Mouse (Mus musculus): ENCODE results near the gene Enho. TPM values are rescaled to one million over a fixed set of nuclear protein-coding genes. Genes with fewer than 3 reads are reported as not detected.

Gene Enho
- polyA plus RNA-seq, 1 experiment from 2014 or later, result 92.0 TPM

DNA sequence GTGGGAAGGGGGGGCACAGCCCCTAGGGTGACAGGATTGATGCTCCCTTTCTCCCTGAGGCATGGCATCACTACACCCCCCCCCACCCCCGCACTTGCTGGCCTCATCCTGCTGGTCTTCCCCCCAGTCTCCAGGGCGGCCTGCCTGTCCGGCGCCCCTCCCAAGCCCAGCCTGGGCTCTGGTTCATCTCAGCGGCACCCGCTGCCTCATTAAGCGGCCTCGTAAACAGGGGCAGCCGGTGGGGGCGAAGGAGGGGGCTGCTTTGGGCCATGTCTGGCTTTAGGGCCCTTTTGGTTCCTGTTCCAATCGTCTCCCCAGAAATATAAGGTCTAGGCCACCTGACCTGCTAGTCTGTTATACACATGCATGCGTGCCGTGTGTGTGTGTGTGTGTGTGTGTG is 19.4 kb upstream of the Enho start:
- WGBS, result 48% methylated on average over 13 of the region's 13 CpGs
- Histone ChIP-seq H3K27me3 (no peaks in the 10 kb centered on the region), H3K27ac (no peak overlapping the region), H3K4me2 (no peak overlapping the region), H3K36me3 (peaks cover 23% of the 10 kb centered on the region), H3K9ac (peak overlapping the region; percentile 56; the same call in 1 of the 2 replicates), H3K4me3 (no peak overlapping the region), H3K4me1 (replicated peaks) (peaks cover 68% of the 10 kb centered on the region), H3K9me3 (no peaks in the 10 kb centered on the region)
- ATAC-seq (ENCODE audit: low FRiP score), result no peak

- no peak for ATAC-seq (ENCODE audit: low FRiP score)
- H3K27me3 ChIP-seq, result no peaks in the 10 kb centered on the region
- H3K9me3 ChIP-seq, result no peaks in the 10 kb centered on the region
- H3K4me3 ChIP-seq, result no peak overlapping the region
- WGBS, result 15% methylated on average over 17 of the region's 25 CpGs
- peak overlapping the region; percentile 56 for H3K9ac ChIP-seq
- H3K4me2 ChIP-seq, result no peak overlapping the region
- peak overlapping the region; percentile 52 for H3K27ac ChIP-seq
- peaks cover 64% of the 10 kb centered on the region for H3K4me1 ChIP-seq (replicated peaks)
- peaks cover 18% of the 10 kb centered on the region for H3K36me3 ChIP-seq
Observed at GRCm38 (mm10) chr4:41658566-41659384, 18.7 kb upstream of the Enho start.

GRCm38 (mm10) chr4:41655525-41655924 is 15.4 kb upstream of the Enho start:
- no peak overlapping the region for H3K4me3 ChIP-seq
- H3K4me2 ChIP-seq, result no peak overlapping the region
- WGBS, result 96% methylated on average over 2 of the region's 2 CpGs
- H3K27me3 ChIP-seq, result no peaks in the 10 kb centered on the region
- H3K4me1 ChIP-seq (replicated peaks), result peaks cover 38% of the 10 kb centered on the region
- H3K27ac ChIP-seq, result no peak overlapping the region
- H3K9me3 ChIP-seq, result no peaks in the 10 kb centered on the region
- H3K36me3 ChIP-seq, result peaks cover 18% of the 10 kb centered on the region
- no peak for ATAC-seq (ENCODE audit: low FRiP score)
- H3K9ac ChIP-seq, result no peak overlapping the region

DNA sequence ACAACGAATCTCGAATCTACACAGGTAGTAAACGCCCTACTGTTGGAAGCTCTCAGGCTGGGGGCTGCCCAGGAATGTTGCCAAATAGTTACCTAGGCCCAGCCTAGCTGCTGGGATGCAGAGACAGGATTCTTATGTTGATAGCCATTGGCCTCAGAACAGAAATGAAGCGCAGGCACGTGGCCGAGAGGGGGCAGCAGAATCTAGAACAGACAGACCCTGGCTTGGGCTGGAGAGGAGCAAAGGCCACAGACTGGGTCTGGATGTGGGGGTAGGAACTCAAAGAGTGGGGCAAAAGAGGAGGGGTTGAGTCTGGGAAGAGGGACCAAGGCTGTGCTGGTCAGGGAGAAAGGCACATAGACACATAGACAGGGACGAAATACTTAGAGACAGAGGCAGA is 14.1 kb upstream of the Enho start:
- WGBS, result 13% methylated on average over 7 of the region's 7 CpGs
- Histone ChIP-seq H3K9ac (no peak overlapping the region), H3K36me3 (peaks cover 18% of the 10 kb centered on the region), H3K9me3 (no peaks in the 10 kb centered on the region), H3K4me2 (no peak overlapping the region), H3K27ac (peak overlapping the region; percentile 26; the same call in 1 of the 2 replicates), H3K4me1 (replicated peaks) (peaks cover 25% of the 10 kb centered on the region), H3K4me3 (no peak overlapping the region), H3K27me3 (no peaks in the 10 kb centered on the region)
- ATAC-seq (ENCODE audit: low FRiP score), result no peak

GRCm38 (mm10) chr4:41653730-41654129 is 13.6 kb upstream of the Enho start:
- Histone ChIP-seq H3K9ac (no peak overlapping the region), H3K27ac (peak overlapping the region; percentile 26), H3K4me3 (no peak overlapping the region), H3K27me3 (no peaks in the 10 kb centered on the region), H3K4me2 (no peak overlapping the region), H3K36me3 (peaks cover 14% of the 10 kb centered on the region), H3K4me1 (replicated peaks) (peaks cover 21% of the 10 kb centered on the region), H3K9me3 (no peaks in the 10 kb centered on the region)
- 0 out of 2 replicates have a peak, but pooled peaks have one; percentile 11 for ATAC-seq (ENCODE audit: low FRiP score)
- WGBS, result 58% methylated on average over 6 of the region's 6 CpGs

DNA sequence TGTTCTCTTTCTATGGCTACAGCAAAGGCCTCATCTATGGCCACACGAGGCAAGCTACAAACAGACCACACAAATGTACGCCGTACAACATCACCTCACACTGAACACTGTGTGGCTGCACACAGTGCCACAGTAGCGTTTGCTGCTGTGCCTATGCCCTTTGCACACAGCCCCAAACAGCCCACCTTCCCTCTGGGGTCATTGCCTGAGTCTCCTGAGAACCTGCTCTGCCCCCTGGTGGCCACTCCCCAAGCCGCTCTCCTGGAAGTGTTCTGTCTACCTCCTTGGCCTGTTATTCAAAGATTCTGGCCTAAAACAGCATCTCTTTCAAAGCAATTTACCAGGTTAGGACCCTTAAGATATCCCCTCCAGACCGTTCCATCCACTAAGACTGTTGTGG is 13.2 kb upstream of the Enho start:
- no peaks in the 10 kb centered on the region for H3K9me3 ChIP-seq
- peaks cover 13% of the 10 kb centered on the region for H3K36me3 ChIP-seq
- H3K27me3 ChIP-seq, result no peaks in the 10 kb centered on the region
- H3K9ac ChIP-seq, result no peak overlapping the region
- 41% methylated on average over 6 of the region's 6 CpGs for WGBS
- H3K4me2 ChIP-seq, result no peak overlapping the region
- H3K4me3 ChIP-seq, result no peak overlapping the region
- H3K4me1 ChIP-seq (replicated peaks), result peaks cover 21% of the 10 kb centered on the region
- no peak overlapping the region for H3K27ac ChIP-seq
- ATAC-seq (ENCODE audit: low FRiP score), result peak; percentile 47; the same call in 1 of the 2 replicates

DNA sequence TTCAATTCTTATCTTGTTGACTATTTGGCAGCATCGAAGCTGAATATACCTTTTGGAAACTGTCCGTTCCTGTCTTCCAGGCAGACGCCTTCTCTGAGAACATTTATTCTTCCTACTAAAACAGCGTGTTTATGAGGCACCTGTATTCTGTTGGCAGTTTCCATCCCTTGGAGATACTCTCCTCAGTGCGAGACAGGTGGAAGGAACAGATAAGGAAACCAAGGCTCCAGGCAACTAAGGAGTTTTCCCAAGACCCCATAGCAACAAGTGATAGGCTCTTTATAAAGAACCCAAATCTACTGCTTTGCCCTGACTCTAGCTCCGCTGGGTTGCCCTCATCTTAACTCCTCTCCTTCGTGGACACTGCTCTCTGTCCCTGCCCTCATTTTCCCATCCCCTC is 8.5 kb upstream of the Enho start:
- 66% methylated on average over 7 of the region's 7 CpGs for WGBS
- no peak overlapping the region for H3K4me2 ChIP-seq
- no peak for ATAC-seq (ENCODE audit: low FRiP score)
- peaks cover 15% of the 10 kb centered on the region; the same call in 1 of the 2 replicates for H3K4me1 ChIP-seq (replicated peaks)
- H3K9me3 ChIP-seq, result no peaks in the 10 kb centered on the region
- H3K36me3 ChIP-seq, result no peaks in the 10 kb centered on the region
- H3K4me3 ChIP-seq, result no peak overlapping the region
- no peaks in the 10 kb centered on the region for H3K27me3 ChIP-seq
- no peak overlapping the region for H3K27ac ChIP-seq
- no peak overlapping the region for H3K9ac ChIP-seq

- Histone ChIP-seq H3K27ac (no peak overlapping the region), H3K36me3 (no peaks in the 10 kb centered on the region), H3K4me1 (replicated peaks) (peaks cover 12% of the 10 kb centered on the region; the same call in 1 of the 2 replicates), H3K27me3 (no peaks in the 10 kb centered on the region), H3K4me2 (no peak overlapping the region), H3K9me3 (no peaks in the 10 kb centered on the region), H3K4me3 (no peak overlapping the region), H3K9ac (no peak overlapping the region)
- WGBS, result 16% methylated on average over 4 of the region's 4 CpGs
- ATAC-seq (ENCODE audit: low FRiP score), result no peak
Observed at GRCm38 (mm10) chr4:41648157-41648556, 8.0 kb upstream of the Enho start.

DNA sequence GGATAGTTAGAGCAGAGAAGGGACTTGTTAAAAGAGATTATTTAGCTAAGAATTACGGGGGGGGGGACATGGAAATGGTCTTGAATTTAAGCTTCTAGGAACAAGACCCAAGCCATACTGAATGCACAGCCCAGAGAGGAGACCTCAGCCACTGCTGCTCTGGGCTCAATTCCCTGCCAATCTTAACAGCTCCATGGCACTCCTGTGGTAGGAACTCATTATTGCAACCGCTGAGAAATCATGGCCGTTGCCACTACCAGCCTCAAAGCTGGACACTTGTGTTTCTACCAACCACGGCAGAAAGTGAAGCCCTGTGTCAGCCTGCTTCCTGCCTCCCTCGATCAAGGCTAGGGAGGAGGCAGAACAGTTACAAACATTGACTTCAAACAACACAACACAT is 5.4 kb upstream of the Enho start:
- WGBS, result 32% methylated on average over 5 of the region's 5 CpGs
- Histone ChIP-seq H3K9ac (no peak overlapping the region), H3K27me3 (no peaks in the 10 kb centered on the region), H3K27ac (no peak overlapping the region), H3K4me2 (no peak overlapping the region), H3K4me1 (replicated peaks) (peaks cover 10% of the 10 kb centered on the region), H3K9me3 (no peaks in the 10 kb centered on the region), H3K4me3 (no peak overlapping the region), H3K36me3 (no peaks in the 10 kb centered on the region)
- ATAC-seq (ENCODE audit: low FRiP score), result no peak

DNA sequence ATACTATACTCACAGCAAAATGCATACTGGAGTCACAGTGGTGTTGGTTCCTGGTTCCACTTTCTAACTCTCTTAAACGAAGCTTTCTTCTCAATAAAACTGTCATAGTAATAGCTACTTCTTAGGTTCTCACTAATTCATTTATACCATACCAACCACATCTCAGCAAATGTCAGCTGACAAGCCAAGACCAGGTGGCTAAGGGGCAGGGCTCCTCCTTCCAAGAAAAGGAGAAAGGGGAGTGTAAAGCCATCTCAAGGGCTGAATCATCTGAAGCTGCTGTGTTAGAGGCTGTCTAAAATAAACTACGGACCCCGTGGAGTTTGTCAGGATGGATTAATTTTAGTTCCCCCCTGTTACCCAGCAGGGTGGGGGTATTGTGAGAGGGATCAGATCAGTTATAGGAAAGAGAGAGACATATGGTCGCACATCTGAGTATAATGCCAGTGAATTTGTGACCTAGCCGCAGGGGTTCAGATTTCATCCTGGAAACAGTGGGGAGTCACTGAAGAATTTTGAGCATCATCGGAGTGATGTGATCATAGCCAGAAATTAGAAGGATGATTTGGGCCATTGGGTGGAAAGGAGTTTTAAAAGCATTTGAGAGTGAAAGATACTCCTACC is 1.2 kb upstream of the Enho start:
- no peaks in the 10 kb centered on the region for H3K27me3 ChIP-seq
- H3K27ac ChIP-seq, result no peak overlapping the region
- ATAC-seq (ENCODE audit: low FRiP score), result no peak
- no peak overlapping the region for H3K9ac ChIP-seq
- no peak overlapping the region for H3K4me2 ChIP-seq
- H3K9me3 ChIP-seq, result no peaks in the 10 kb centered on the region
- H3K36me3 ChIP-seq, result peaks cover 6% of the 10 kb centered on the region
- H3K4me1 ChIP-seq (replicated peaks), result peaks cover 36% of the 10 kb centered on the region
- H3K4me3 ChIP-seq, result no peak overlapping the region
- WGBS, result 75% methylated on average over 6 of the region's 6 CpGs

DNA sequence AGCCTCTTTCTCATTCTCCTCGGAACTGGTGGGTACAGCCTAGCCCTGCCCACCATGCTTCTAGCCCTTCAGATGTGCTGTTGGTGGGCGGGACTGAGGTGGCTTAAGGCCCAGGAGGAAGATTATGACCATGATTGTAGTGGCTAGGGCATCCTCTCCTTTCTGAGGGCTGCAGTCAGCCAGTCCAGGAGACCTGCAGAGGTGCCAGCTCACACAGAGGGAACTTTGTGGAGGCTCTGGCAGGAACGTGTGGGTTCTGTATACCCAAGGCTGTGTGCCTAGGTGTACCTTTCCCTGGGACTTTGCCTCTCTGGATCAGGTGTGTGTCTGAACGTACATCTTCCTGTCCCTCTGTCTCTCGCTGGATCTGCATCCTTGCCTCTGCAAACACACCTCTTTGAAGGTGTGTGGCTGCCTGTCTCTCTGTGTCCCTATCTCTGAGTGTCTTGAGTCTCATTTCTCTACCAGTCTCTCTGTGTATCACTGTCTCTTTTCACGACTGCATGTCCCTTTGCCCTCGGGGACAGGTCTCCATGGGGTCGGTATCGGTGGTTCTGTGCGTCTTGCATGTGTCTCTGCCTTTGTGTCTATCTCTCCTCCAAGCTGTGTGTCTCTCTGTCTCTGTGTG is 796 bp downstream of the Enho start:
- Histone ChIP-seq H3K36me3 (peaks cover 6% of the 10 kb centered on the region), H3K27ac (peak overlapping the region; percentile 94), H3K9me3 (no peaks in the 10 kb centered on the region), H3K4me2 (peak overlapping the region; percentile 85), H3K4me1 (replicated peaks) (peaks cover 48% of the 10 kb centered on the region), H3K4me3 (peak overlapping the region; percentile 75), H3K27me3 (no peaks in the 10 kb centered on the region), H3K9ac (peak overlapping the region; percentile 96)
- 7% methylated on average over 10 of the region's 10 CpGs for WGBS
- peak; percentile 32; the same call in 1 of the 2 replicates for ATAC-seq (ENCODE audit: low FRiP score)

GRCm38 (mm10) chr4:41638828-41639213 is 1.3 kb downstream of the Enho start:
- Histone ChIP-seq H3K9ac (peak overlapping the region; percentile 96), H3K36me3 (peaks cover 6% of the 10 kb centered on the region), H3K4me1 (replicated peaks) (peaks cover 53% of the 10 kb centered on the region), H3K27ac (peak overlapping the region; percentile 94), H3K4me2 (peak overlapping the region; percentile 85), H3K9me3 (no peaks in the 10 kb centered on the region), H3K27me3 (no peaks in the 10 kb centered on the region), H3K4me3 (peak overlapping the region; percentile 75)
- no peak; the same call in 1 of the 2 replicates for ATAC-seq (ENCODE audit: low FRiP score)
- 76% methylated on average over 6 of the region's 6 CpGs for WGBS

Data from hindbrain, embryonic 13.5 days (tissue).